Mouse (Mus musculus) embryonic facial prominence, embryonic 11.5 days (tissue): ENCODE measurements around the gene Myh9. TPM values are rescaled to one million over a fixed set of nuclear protein-coding genes. Genes with fewer than 3 reads are reported as not detected.

ENCODE experiments used
- ATAC-seq: fragments of 200-750 bp; cut with Nextera tagmentation; replicated peaks from 2 replicates; pipeline ENCODE4 v1.8.0; 2017; ENCODE audit warnings: low read depth; ENCODE audit not compliant: insufficient number of reproducible peaks, low FRiP score, low TSS enrichment
- DNase-seq: peaks from one replicate; pipeline ENCODE4 v3.0.0-alpha.2; 2015; ENCODE audit warnings: low spot score
- H3K27ac ChIP-seq: fragments of 300-500 bp; sonication (generic); replicated peaks from 2 replicates; pipeline ENCODE4 v1.5.1; 2014; ENCODE audit warnings: mild to moderate bottlenecking, low read depth, low read length, control low read depth
- H3K27me3 ChIP-seq: fragments of 300-500 bp; sonication (generic); 2 replicates; pipeline ENCODE4 v1.6.1; 2014; ENCODE audit warnings: mild to moderate bottlenecking, low read length, moderate library complexity, mixed read lengths; ENCODE audit not compliant: control insufficient read depth, insufficient read depth
- H3K36me3 ChIP-seq: fragments of 300-500 bp; sonication (generic); replicated peaks from 2 replicates; pipeline ENCODE4 v1.6.1; 2014; ENCODE audit warnings: low read depth, mild to moderate bottlenecking, low read length, moderate library complexity, mixed read lengths; ENCODE audit not compliant: control insufficient read depth, insufficient read depth
- H3K4me1 ChIP-seq: fragments of 300-500 bp; sonication (generic); 2 replicates; pipeline ENCODE4 v1.6.1; 2014; ENCODE audit warnings: low read length, mixed read lengths; ENCODE audit not compliant: control insufficient read depth, insufficient read depth
- H3K4me2 ChIP-seq: fragments of 300-500 bp; sonication (generic); 2 replicates; pipeline ENCODE4 v1.6.1; 2014; ENCODE audit warnings: low read depth, mild to moderate bottlenecking, control low read depth, low read length, moderate library complexity
- H3K4me3 ChIP-seq: fragments of 300-500 bp; sonication (generic); 2 replicates; pipeline ENCODE4 v1.5.1; 2014; ENCODE audit warnings: low read depth, low read length, control low read depth
- H3K9ac ChIP-seq: fragments of 300-500 bp; sonication (generic); replicated peaks from 2 replicates; pipeline ENCODE4 v1.6.1; 2014; ENCODE audit warnings: mild to moderate bottlenecking, control low read depth, low read length
- H3K9me3 ChIP-seq: fragments of 300-500 bp; sonication (generic); replicated peaks from 2 replicates; pipeline ENCODE4 v1.6.1; 2016; ENCODE audit warnings: mild to moderate bottlenecking, low read length, inconsistent platforms, mixed read lengths; ENCODE audit not compliant: control insufficient read depth
- WGBS: fragments of 180-500 bp; shearing (Covaris S2); extraction: QIAGEN DNeasy Blood & Tissue Kit; methylation state at CpG from one replicate; pipeline ENCODE4 v1.1.7; 2014; 5-methylcytosine and 5-hydroxymethylcytosine counted together
- polyA plus RNA-seq: library from polyadenylated mRNA; unstranded; fragments of >200 nt; fragmentation: Nextera tagmentation; extraction: Ambion mirVana; gene quantifications from 2 replicates; pipeline ENCODE4 v1.2.1, GENCODE M21; 2014

The Myh9 gene
- polyA plus RNA-seq, 1 experiment from 2014 or later, result 23.4 TPM

DNA sequence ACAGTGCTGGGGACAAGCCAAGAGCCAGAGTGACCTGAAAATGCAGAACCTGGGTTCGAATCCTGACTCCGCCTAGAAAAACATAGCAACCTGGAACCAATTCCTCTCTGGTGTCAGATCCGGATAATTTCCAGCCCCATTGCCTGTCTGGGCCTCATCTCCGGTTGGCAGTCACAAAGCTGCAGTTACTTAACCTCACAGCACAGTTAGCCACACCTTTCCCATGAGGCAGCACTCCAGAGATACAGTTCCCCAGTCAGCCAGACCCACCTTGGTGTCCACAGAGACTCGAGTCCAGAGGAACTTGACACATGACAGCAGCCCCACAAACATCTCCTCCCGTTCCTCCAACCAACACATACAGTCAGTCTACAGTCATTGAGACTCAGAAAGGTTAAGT is 43.2 kb upstream of the Myh9 start:
- Histone ChIP-seq H3K4me3 (no peak overlapping the region), H3K27me3 (no peaks in the 10 kb centered on the region), H3K9ac (no peak overlapping the region), H3K4me1 (peaks cover 9% of the 10 kb centered on the region; the same call in 1 of the 2 replicates), H3K27ac (no peak overlapping the region), H3K36me3 (no peaks in the 10 kb centered on the region), H3K9me3 (no peaks in the 10 kb centered on the region), H3K4me2 (no peak overlapping the region)
- ATAC-seq (no peak), DNase-seq (no peak)
- 81% methylated on average over 6 of the region's 6 CpGs for WGBS

DNA sequence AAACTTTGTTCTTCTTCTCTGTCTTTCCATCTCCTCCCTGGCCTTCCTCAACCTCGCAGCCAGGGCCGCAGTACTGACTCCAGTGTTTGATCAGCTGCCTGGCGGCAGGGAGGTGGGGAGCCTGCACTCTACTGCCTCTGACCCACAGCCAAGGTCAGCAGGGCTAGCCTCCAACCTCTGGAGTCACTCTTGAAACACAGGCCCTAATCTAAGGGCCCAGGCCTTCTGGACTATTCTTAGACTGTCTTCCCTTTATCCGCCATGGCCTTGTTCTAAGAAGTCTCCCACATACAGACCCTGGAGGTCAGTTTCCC is 41.7 kb upstream of the Myh9 start:
- Histone ChIP-seq H3K27me3 (no peaks in the 10 kb centered on the region), H3K9me3 (no peaks in the 10 kb centered on the region), H3K9ac (peak overlapping the region; percentile 22; the same call in 1 of the 2 replicates), H3K27ac (peak overlapping the region; percentile 79), H3K36me3 (no peaks in the 10 kb centered on the region), H3K4me2 (no peak overlapping the region; the same call in 1 of the 2 replicates), H3K4me1 (peaks cover 9% of the 10 kb centered on the region; the same call in 1 of the 2 replicates), H3K4me3 (no peak overlapping the region)
- 49% methylated on average over 4 of the region's 4 CpGs for WGBS
- no peak for DNase-seq
- no peak for ATAC-seq

DNA sequence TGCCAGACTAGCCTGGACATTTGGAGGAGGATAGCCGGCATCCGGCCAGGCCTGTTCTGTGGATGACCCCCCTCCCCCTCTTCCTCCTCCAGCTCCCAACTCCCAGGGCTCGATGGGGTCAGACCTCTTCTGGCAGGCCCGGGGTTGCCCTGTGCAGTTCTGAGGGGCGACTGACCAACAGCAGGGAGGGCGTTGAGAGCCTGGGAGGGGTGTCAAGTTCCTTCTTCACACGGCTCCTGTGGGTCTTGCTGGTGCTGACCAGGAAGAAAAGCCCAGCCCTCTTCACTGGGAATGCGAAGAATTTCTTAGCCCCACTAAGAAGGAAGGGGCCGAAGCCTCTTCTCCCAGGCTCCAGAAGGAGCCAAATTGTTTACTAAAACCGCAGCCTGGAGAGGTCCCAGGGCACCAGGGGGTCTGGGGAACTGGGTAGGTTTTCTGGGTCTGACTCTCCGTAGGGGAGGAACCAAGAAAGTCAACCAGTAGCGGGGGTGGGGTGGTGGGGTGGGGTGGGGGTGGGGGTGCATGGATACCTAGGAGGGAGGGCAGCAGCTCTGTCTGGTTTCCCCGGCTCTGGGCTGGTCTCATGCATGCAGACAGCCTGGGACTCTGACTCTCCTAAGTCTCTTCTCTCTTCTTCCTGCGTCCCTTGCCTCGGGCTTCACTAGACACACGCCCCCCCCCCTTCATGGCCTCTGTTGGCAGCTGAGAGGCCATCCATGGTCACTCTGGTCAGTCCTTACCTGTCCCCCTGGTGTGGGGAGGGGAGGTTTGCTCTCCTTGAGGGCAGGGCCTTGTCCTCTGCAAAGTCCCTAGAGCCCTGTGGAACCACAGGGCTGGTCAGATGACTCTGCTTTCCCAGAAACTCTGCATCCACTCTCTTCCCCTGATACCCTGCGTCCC is 41.1 kb upstream of the Myh9 start:
- Histone ChIP-seq H3K4me2 (peak overlapping the region; percentile 29; the same call in 1 of the 2 replicates), H3K4me1 (peaks cover 9% of the 10 kb centered on the region; the same call in 1 of the 2 replicates), H3K36me3 (no peaks in the 10 kb centered on the region), H3K27me3 (no peaks in the 10 kb centered on the region), H3K9ac (peak overlapping the region; percentile 37), H3K4me3 (no peak overlapping the region), H3K27ac (peak overlapping the region; percentile 79), H3K9me3 (no peaks in the 10 kb centered on the region)
- 9% methylated on average over 16 of the region's 17 CpGs for WGBS
- ATAC-seq, result peak; percentile 72
- DNase-seq, result peak; percentile 71

DNA sequence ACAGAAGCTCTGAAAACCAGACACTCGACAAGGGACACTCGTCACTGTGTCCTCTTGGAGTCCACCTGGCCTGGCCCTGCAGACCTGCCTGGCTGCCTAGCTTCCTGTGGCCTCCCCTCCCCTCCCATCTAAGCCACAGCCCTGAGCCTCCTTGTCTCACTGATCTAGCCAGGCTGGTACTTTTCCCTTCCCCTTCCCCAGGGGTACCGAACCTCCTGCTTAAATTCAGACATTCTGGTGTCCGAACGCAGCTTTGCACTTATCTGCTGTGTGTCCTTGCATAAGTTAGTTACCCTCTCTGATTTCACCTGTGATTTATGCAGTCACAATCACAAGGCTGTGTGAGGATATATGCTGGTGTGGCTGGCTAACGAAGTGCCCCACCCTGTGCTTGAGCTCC is 40.3 kb upstream of the Myh9 start:
- ATAC-seq (no peak), DNase-seq (no peak)
- no peaks in the 10 kb centered on the region for H3K27me3 ChIP-seq
- H3K27ac ChIP-seq, result 0 out of 2 replicates have a peak overlapping the region, but pooled peaks have one; percentile 3
- H3K4me3 ChIP-seq, result no peak overlapping the region
- no peak overlapping the region for H3K9ac ChIP-seq
- H3K9me3 ChIP-seq, result no peaks in the 10 kb centered on the region
- WGBS, result 53% methylated on average over 6 of the region's 6 CpGs
- peaks cover 9% of the 10 kb centered on the region; the same call in 1 of the 2 replicates for H3K4me1 ChIP-seq
- H3K4me2 ChIP-seq, result no peak overlapping the region
- H3K36me3 ChIP-seq, result no peaks in the 10 kb centered on the region

DNA sequence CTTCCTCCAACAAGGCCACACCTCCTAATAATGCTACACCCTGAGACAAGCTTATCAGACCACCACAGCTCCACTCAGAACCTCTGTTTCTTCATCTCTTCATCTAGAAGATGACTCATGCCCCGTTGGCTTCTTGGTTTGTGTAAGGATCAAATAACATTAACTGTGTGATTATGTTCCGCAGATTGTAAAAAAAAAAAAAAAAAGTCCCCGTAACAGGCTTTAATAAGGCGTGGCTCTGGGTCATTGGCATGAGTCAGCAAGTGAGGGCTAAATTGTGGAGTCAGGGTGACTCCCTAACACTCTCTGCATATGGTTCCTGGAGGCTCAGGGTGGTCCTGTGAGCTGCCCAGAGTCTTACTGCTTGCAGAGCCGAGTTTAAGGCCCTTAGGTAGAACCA is 39.7 kb upstream of the Myh9 start:
- Histone ChIP-seq H3K9me3 (no peaks in the 10 kb centered on the region), H3K36me3 (no peaks in the 10 kb centered on the region), H3K27ac (no peak overlapping the region), H3K9ac (no peak overlapping the region), H3K4me1 (peaks cover 9% of the 10 kb centered on the region; the same call in 1 of the 2 replicates), H3K27me3 (no peaks in the 10 kb centered on the region), H3K4me2 (no peak overlapping the region), H3K4me3 (no peak overlapping the region)
- ATAC-seq (no peak), DNase-seq (no peak)
- 50% methylated on average over 5 of the region's 5 CpGs for WGBS

DNA sequence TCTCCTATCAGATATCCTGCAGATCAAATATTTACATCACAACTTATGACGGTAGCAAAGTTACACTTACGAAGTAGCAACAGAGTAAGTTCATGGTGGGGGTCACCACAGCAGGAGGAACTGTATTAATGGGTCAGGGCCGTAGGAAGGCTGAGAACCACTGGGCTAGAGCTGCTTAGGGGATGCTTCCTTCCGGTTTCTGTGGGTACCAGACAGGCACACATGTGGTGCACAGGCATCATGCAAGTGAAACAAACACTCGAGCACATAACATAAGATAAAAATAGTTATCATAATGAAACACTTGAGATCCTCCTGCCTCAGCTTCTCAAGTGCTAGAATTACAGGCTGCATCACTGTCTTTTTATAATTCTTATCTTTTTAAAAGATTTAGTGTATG is 38.8 kb upstream of the Myh9 start:
- no peaks in the 10 kb centered on the region for H3K9me3 ChIP-seq

DNA sequence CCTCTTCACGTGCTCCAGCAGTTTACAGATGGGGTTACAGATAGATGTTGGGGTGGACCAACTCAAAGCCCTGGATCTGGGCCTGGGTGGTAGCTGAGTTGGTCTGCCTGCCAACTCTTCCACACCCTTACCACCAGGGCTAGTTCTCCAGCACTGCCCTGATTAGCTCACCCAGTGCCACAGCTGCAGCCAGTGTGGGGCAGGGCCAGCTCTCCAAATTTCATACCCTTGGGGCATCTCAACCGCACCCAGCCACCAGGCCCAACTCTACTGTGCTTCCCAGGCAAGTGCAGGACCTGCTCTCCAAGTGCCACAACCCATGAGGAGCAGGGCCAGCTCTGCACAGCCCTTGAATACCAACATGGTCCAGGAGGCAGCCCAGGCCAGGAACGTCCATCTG is 37.8 kb upstream of the Myh9 start:
- DNase-seq (no peak), ATAC-seq (no peak)
- Histone ChIP-seq H3K27ac (no peak overlapping the region), H3K27me3 (no peaks in the 10 kb centered on the region), H3K4me2 (no peak overlapping the region; the same call in 1 of the 2 replicates), H3K4me1 (peaks cover 9% of the 10 kb centered on the region; the same call in 1 of the 2 replicates), H3K36me3 (no peaks in the 10 kb centered on the region), H3K9ac (no peak overlapping the region), H3K9me3 (no peaks in the 10 kb centered on the region), H3K4me3 (no peak overlapping the region)
- 84% methylated on average over 3 of the region's 3 CpGs for WGBS

More for the DNA sequence above, 38.8 kb upstream of the Myh9 start:
- no peak overlapping the region for H3K9ac ChIP-seq
- H3K4me1 ChIP-seq, result peaks cover 9% of the 10 kb centered on the region; the same call in 1 of the 2 replicates
- 80% methylated on average over 5 of the region's 5 CpGs for WGBS
- ATAC-seq (no peak), DNase-seq (no peak)
- H3K27me3 ChIP-seq, result no peaks in the 10 kb centered on the region
- no peaks in the 10 kb centered on the region for H3K36me3 ChIP-seq
- H3K27ac ChIP-seq, result no peak overlapping the region
- no peak overlapping the region for H3K4me2 ChIP-seq
- no peak overlapping the region for H3K4me3 ChIP-seq

DNA sequence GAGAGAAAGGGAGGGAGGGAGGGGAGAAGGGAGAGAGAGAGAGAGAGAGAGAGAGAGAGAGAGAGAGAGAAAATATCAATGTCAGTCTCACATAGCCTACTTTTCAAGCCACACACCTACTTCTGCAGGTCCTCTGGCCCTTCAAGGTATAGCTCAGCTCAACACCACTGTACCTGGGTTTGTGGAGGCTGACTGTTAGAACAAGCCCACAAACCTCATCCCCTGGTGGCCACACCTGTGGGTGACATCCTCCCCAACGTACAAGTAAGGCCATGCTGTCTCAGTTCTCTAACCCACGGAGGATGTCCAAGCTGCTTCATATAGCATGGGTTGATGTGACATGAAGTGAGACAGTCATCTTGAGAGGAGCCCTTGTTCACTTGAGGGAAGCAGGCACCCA is 35.2 kb upstream of the Myh9 start:
- WGBS, result 70% methylated on average over 2 of the region's 2 CpGs
- Histone ChIP-seq H3K4me1 (no peaks in the 10 kb centered on the region), H3K4me2 (no peak overlapping the region), H3K9me3 (no peaks in the 10 kb centered on the region), H3K27ac (no peak overlapping the region), H3K36me3 (no peaks in the 10 kb centered on the region), H3K4me3 (no peak overlapping the region), H3K9ac (no peak overlapping the region), H3K27me3 (no peaks in the 10 kb centered on the region)
- ATAC-seq (no peak), DNase-seq (no peak)
